Mouse (Mus musculus) forebrain, embryonic 13.5 days (tissue): ENCODE measurements around the gene Ucn3. TPM values are rescaled to one million over a fixed set of nuclear protein-coding genes. Genes with fewer than 3 reads are reported as not detected.

Source experiments
- ATAC-seq: fragments of 200-750 bp; cut with Nextera tagmentation; 2 replicates; pipeline ENCODE4 v1.8.0; 2017
- H3K27ac ChIP-seq: fragments of 300-500 bp; sonication (generic); 2 replicates; pipeline ENCODE4 v1.5.1; 2015; ENCODE audit warnings: inconsistent platforms, mild to moderate bottlenecking, moderate library complexity
- H3K27me3 ChIP-seq: fragments of 300-500 bp; sonication (generic); 2 replicates; pipeline ENCODE4 v1.6.1; 2015; ENCODE audit warnings: mild to moderate bottlenecking, inconsistent platforms
- H3K36me3 ChIP-seq: fragments of 300-500 bp; sonication (generic); 2 replicates; pipeline ENCODE4 v1.6.1; 2015; ENCODE audit warnings: mild to moderate bottlenecking, inconsistent platforms; ENCODE audit not compliant: poor library complexity, severe bottlenecking
- H3K4me1 ChIP-seq: fragments of 300-500 bp; sonication (generic); 2 replicates; pipeline ENCODE4 v1.6.1; 2015; ENCODE audit warnings: inconsistent platforms
- H3K4me2 ChIP-seq: fragments of 300-500 bp; sonication (generic); 2 replicates; pipeline ENCODE4 v1.6.1; 2015; ENCODE audit warnings: inconsistent platforms, mild to moderate bottlenecking, moderate library complexity
- H3K4me3 ChIP-seq: fragments of 300-500 bp; sonication (generic); 2 replicates; pipeline ENCODE4 v1.5.1; 2015; ENCODE audit warnings: mild to moderate bottlenecking, inconsistent platforms
- H3K9ac ChIP-seq: fragments of 300-500 bp; sonication (generic); 2 replicates; pipeline ENCODE4 v1.6.1; 2015; ENCODE audit warnings: mild to moderate bottlenecking, inconsistent platforms
- H3K9me3 ChIP-seq: fragments of 300-500 bp; sonication (generic); replicated peaks from 2 replicates; pipeline ENCODE4 v1.6.1; 2016; ENCODE audit warnings: inconsistent platforms
- WGBS: fragments of 180-500 bp; shearing (Covaris S2); methylation state at CpG from one replicate; pipeline ENCODE4 v1.1.7; 2015; 5-methylcytosine and 5-hydroxymethylcytosine counted together
- polyA plus RNA-seq: library from polyadenylated mRNA; unstranded; fragments of >200 nt; fragmentation: Nextera tagmentation; extraction: Ambion mirVana; gene quantifications from 2 replicates; pipeline ENCODE4 v1.2.1, GENCODE M21; 2015

The Ucn3 gene
- polyA plus RNA-seq: not detected in 2 replicates

DNA sequence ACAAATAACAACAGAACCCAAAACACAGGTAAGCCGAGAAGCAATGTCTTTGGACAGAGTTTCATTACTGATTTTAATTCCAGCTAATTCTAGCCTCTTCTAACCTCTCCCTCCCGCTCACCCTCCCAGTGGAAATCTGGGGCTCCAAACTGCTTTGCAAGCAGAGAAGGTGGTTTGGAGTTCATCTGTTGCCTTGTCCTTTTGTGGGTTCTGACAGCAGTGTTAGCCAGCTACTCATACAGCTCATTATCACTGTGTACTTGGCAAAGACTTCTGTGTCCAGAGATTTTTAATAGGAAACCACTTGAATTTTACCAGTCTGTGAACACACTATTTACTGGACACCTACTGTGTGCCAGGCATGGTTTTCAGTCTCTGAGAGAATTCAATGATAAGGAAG is at the start of gene Ucn3:
Gene Ucn3 (minus strand): TSS at position 101 of the 400 bp plus-strand sequence.
- Histone ChIP-seq H3K9me3 (no peaks in the 10 kb centered on the region), H3K36me3 (no peaks in the 10 kb centered on the region), H3K9ac (no peak within 1 kb of the TSS), H3K4me3 (no peak within 1 kb of the TSS), H3K27ac (no peak within 1 kb of the TSS), H3K4me2 (no peak within 1 kb of the TSS), H3K4me1 (no peaks in the 10 kb centered on the region), H3K27me3 (no peaks in the 10 kb centered on the region)
- WGBS: 54% methylated on average over 2 of the region's 2 CpGs
- no peak for ATAC-seq

DNA sequence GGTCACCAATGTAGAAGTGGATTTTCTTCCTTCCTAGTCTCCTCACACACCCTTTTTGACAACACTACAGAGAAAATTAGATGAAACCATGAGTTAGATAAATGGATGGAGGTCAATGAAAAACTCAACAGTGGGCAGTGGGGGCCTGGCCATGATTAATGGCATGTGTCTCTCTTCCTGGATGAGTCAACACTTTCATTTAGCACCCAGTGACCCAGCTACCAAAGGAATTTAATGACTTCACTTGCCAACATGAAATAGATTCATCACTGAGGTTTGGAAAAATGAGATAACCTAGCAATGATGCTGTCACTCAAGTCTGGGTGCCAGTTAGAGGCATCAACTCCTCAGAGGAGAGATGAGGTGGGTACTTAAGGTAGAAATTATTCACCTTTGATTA is 46.9 kb upstream of the Ucn3 start:
- no peak overlapping the region for H3K4me3 ChIP-seq
- no peaks in the 10 kb centered on the region for H3K4me1 ChIP-seq
- H3K27ac ChIP-seq: no peak overlapping the region
- no peak overlapping the region for H3K4me2 ChIP-seq
- no peaks in the 10 kb centered on the region for H3K9me3 ChIP-seq
- no peak overlapping the region for H3K9ac ChIP-seq
- no peaks in the 10 kb centered on the region for H3K27me3 ChIP-seq
- H3K36me3 ChIP-seq: no peaks in the 10 kb centered on the region
- no peak for ATAC-seq

GRCm38 (mm10) chr13:3968849-3969248 is 23.7 kb upstream of the Ucn3 start:
- 92% methylated on average over 4 of the region's 4 CpGs for WGBS

GRCm38 (mm10) chr13:3951198-3951914 is 6.2 kb upstream of the Ucn3 start:
- no peak for ATAC-seq
- Histone ChIP-seq H3K9me3 (no peaks in the 10 kb centered on the region), H3K36me3 (no peaks in the 10 kb centered on the region), H3K4me3 (no peak overlapping the region), H3K4me2 (no peak overlapping the region), H3K4me1 (no peaks in the 10 kb centered on the region), H3K27ac (no peak overlapping the region), H3K9ac (no peak overlapping the region), H3K27me3 (no peaks in the 10 kb centered on the region)
- WGBS: 82% methylated on average over 6 of the region's 6 CpGs

More at GRCm38 (mm10) chr13:3968849-3969248, 23.7 kb upstream of the Ucn3 start:
- Histone ChIP-seq H3K27me3 (no peaks in the 10 kb centered on the region), H3K36me3 (no peaks in the 10 kb centered on the region), H3K9me3 (no peaks in the 10 kb centered on the region), H3K4me2 (no peak overlapping the region), H3K4me3 (no peak overlapping the region), H3K4me1 (no peaks in the 10 kb centered on the region), H3K9ac (no peak overlapping the region), H3K27ac (no peak overlapping the region)
- no peak for ATAC-seq

- H3K4me1 ChIP-seq: no peaks in the 10 kb centered on the region
- WGBS: 91% methylated on average over 4 of the region's 4 CpGs
- no peaks in the 10 kb centered on the region for H3K36me3 ChIP-seq
- H3K27me3 ChIP-seq: no peaks in the 10 kb centered on the region
- no peak overlapping the region for H3K4me3 ChIP-seq
- ATAC-seq: no peak
- H3K4me2 ChIP-seq: no peak overlapping the region
- no peak overlapping the region for H3K27ac ChIP-seq
- H3K9ac ChIP-seq: no peak overlapping the region
- H3K9me3 ChIP-seq: no peaks in the 10 kb centered on the region
Observed at GRCm38 (mm10) chr13:3949477-3949876, 4.3 kb upstream of the Ucn3 start.

DNA sequence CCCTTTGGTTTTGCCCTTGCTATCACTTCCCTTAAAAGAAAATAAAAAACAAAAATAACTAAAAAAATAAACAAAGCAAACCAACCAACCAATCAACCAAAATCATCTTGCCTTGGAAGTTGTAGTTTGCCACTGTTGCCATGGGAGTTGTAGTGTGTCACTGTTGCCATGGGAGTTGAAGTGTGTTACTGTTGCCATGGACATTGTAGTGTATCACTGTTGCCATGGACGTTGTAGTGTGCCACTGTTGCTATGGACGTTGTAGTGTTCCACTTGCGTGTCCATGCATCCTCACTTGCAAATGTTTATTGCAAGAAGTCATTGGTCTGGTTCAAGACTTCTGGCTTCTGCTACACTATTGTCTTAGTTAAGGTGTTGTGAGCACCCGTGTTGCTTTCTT is 2.1 kb upstream of the Ucn3 start:
- WGBS: 91% methylated on average over 4 of the region's 4 CpGs
- H3K36me3 ChIP-seq: no peaks in the 10 kb centered on the region

GRCm38 (mm10) chr13:3944699-3945098 is 450 bp downstream of the Ucn3 start:
- Histone ChIP-seq H3K9ac (no peak overlapping the region), H3K4me1 (no peaks in the 10 kb centered on the region), H3K36me3 (no peaks in the 10 kb centered on the region), H3K4me3 (no peak overlapping the region), H3K9me3 (no peaks in the 10 kb centered on the region), H3K27ac (no peak overlapping the region), H3K4me2 (no peak overlapping the region), H3K27me3 (no peaks in the 10 kb centered on the region)
- ATAC-seq: no peak
- 83% methylated on average over 7 of the region's 7 CpGs for WGBS

More for the DNA sequence above, 2.1 kb upstream of the Ucn3 start:
- Histone ChIP-seq H3K9me3 (no peaks in the 10 kb centered on the region), H3K27ac (no peak overlapping the region), H3K9ac (no peak overlapping the region), H3K27me3 (no peaks in the 10 kb centered on the region), H3K4me3 (no peak overlapping the region), H3K4me1 (no peaks in the 10 kb centered on the region), H3K4me2 (no peak overlapping the region)
- no peak for ATAC-seq

DNA sequence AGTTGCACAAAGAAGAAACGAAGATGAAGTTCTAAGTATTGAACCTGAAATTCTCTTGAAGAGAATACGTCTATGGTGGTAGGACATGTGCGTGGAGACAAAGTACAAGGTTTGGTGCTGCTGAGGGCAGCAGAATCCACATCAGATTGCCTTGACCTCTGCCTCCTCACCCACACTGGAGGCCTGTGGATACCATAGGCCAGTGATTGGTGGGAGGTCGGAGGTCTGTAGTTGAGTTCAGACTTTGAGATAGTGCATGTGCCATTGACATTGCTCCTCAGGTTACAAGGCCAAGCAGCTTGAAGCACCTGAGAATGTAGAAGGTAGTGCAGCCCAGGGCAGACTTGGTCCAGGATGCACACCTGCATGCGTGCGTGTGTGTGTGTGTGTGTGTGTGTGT is 19.1 kb downstream of the Ucn3 start:
- ATAC-seq: no peak
- Histone ChIP-seq H3K4me3 (no peak overlapping the region), H3K4me2 (no peak overlapping the region)

DNA sequence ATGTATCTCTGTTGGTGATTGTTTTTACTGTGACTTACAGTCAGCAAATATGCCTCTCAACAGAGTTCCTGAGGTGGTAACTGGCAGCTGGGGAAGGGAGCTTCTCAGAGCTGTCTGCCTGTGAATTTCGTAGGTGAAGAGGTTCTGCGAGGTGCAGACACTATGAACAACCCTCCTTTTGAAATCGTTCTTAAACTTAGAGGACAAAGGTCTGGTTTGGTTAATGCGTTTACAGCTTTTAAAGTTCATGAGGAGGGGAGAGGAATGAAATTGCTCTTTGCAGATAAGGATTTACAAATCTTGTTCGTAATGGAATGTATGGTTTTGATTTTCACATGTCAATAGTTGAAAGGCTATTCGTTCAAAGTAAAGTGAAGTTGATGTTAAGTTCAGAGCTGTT is 19.5 kb downstream of the Ucn3 start:
- H3K27me3 ChIP-seq: no peaks in the 10 kb centered on the region
- H3K9me3 ChIP-seq: no peaks in the 10 kb centered on the region
- H3K27ac ChIP-seq: no peak overlapping the region
- no peak overlapping the region for H3K9ac ChIP-seq
- no peaks in the 10 kb centered on the region for H3K4me1 ChIP-seq
- H3K4me3 ChIP-seq: no peak overlapping the region
- no peak for ATAC-seq
- no peaks in the 10 kb centered on the region for H3K36me3 ChIP-seq
- H3K4me2 ChIP-seq: no peak overlapping the region
- WGBS: 88% methylated on average over 6 of the region's 6 CpGs

More for the DNA sequence above, 19.1 kb downstream of the Ucn3 start:
- no peaks in the 10 kb centered on the region for H3K27me3 ChIP-seq
- WGBS: 96% methylated on average over 6 of the region's 6 CpGs
- H3K4me1 ChIP-seq: no peaks in the 10 kb centered on the region
- no peak overlapping the region for H3K9ac ChIP-seq
- H3K27ac ChIP-seq: no peak overlapping the region
- no peaks in the 10 kb centered on the region for H3K9me3 ChIP-seq
- H3K36me3 ChIP-seq: no peaks in the 10 kb centered on the region

DNA sequence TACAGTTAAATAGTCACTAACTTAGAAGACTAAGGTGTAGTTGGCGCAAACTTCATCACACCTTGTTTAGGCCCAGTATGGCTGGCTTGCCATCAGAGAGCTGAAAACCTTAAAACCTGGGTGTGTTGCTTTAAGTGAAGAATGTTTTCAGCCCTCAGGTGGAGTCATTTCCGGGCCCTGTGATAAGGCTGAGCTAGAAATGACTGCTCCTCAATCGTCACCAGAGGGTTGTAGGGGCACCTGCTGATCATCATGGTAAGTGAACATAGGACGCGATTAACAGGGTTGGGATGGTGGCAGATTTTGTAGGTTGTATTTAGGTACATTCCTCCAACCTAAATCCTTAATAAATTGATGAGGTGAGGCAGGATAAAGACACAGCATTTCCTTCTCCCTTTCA is 20.7 kb downstream of the Ucn3 start:
- Histone ChIP-seq H3K4me2 (no peak overlapping the region), H3K4me3 (no peak overlapping the region), H3K27me3 (no peaks in the 10 kb centered on the region), H3K36me3 (no peaks in the 10 kb centered on the region), H3K27ac (no peak overlapping the region), H3K4me1 (no peaks in the 10 kb centered on the region), H3K9ac (no peak overlapping the region), H3K9me3 (no peaks in the 10 kb centered on the region)
- no peak for ATAC-seq
- WGBS: 94% methylated on average over 5 of the region's 5 CpGs

- H3K36me3 ChIP-seq: peaks cover 15% of the 10 kb centered on the region
- under 1% methylated on average over 52 of the region's 52 CpGs for WGBS
- no peaks in the 10 kb centered on the region; the same call in 1 of the 2 replicates for H3K9me3 ChIP-seq
- H3K9ac ChIP-seq: peak within 1 kb of the TSS; percentile 83
- peak within 1 kb of the TSS; percentile 80 for H3K4me3 ChIP-seq
- ATAC-seq: peak; percentile 99
- peak within 1 kb of the TSS; percentile 76 for H3K4me2 ChIP-seq
- H3K4me1 ChIP-seq: peaks cover 11% of the 10 kb centered on the region; the same call in 1 of the 2 replicates
- no peaks in the 10 kb centered on the region for H3K27me3 ChIP-seq
- H3K27ac ChIP-seq: peak within 1 kb of the TSS; percentile 65
Observed at GRCm38 (mm10) chr13:3917571-3918311, 27.4 kb downstream of the Ucn3 start, which contains the start of the genes Net1 and Tubal3. Gene Net1, minus strand, starts transcription at chr13:3918220. Gene Tubal3, plus strand, starts transcription at chr13:3918274.

- peaks cover 11% of the 10 kb centered on the region; the same call in 1 of the 2 replicates for H3K4me1 ChIP-seq
- 94% methylated on average over 4 of the region's 4 CpGs for WGBS
- H3K4me2 ChIP-seq: no peak overlapping the region
- peaks cover 25% of the 10 kb centered on the region for H3K36me3 ChIP-seq
- no peak overlapping the region for H3K27ac ChIP-seq
- no peak overlapping the region for H3K9ac ChIP-seq
- ATAC-seq: no peak
- H3K9me3 ChIP-seq: no peaks in the 10 kb centered on the region; the same call in 1 of the 2 replicates
- H3K27me3 ChIP-seq: no peaks in the 10 kb centered on the region
- H3K4me3 ChIP-seq: no peak overlapping the region
Observed at GRCm38 (mm10) chr13:3913504-3913903, 31.6 kb downstream of the Ucn3 start.
